Mouse (Mus musculus) liver, embryonic 16.5 days (tissue): ENCODE results near the gene Kbtbd8. TPM values are rescaled to one million over a fixed set of nuclear protein-coding genes. Genes with fewer than 3 reads are reported as not detected.

Experiments
- ATAC-seq: fragments of 200-750 bp; cut with Nextera tagmentation; 2 replicates; pipeline ENCODE4 v1.8.0; 2017; ENCODE audit warnings: low read depth, mild to moderate bottlenecking, moderate number of reproducible peaks, moderate library complexity
- H3K27ac ChIP-seq: fragments of 300-500 bp; sonication (generic); 2 replicates; pipeline ENCODE4 v1.5.1; 2014; ENCODE audit warnings: mild to moderate bottlenecking, low read length
- H3K27me3 ChIP-seq: fragments of 300-500 bp; sonication (generic); 2 replicates; pipeline ENCODE4 v1.6.1; 2014; ENCODE audit warnings: low read depth, low read length, mixed read lengths; ENCODE audit not compliant: control insufficient read depth, insufficient read depth
- H3K36me3 ChIP-seq: fragments of 300-500 bp; sonication (generic); 2 replicates; pipeline ENCODE4 v1.6.1; 2014; ENCODE audit warnings: mild to moderate bottlenecking; ENCODE audit not compliant: control insufficient read depth, insufficient read depth
- H3K4me1 ChIP-seq: fragments of 300-500 bp; sonication (generic); 2 replicates; pipeline ENCODE4 v1.6.1; 2014; ENCODE audit warnings: low read depth, low read length, mixed read lengths; ENCODE audit not compliant: control insufficient read depth
- H3K4me2 ChIP-seq: fragments of 300-500 bp; sonication (generic); 2 replicates; pipeline ENCODE4 v1.6.1; 2014; ENCODE audit warnings: low read depth, low read length, mixed read lengths
- H3K4me3 ChIP-seq: fragments of 300-500 bp; sonication (generic); 2 replicates; pipeline ENCODE4 v1.5.1; 2014; ENCODE audit warnings: low read depth, mild to moderate bottlenecking, low read length
- H3K9ac ChIP-seq: fragments of 300-500 bp; sonication (generic); 2 replicates; pipeline ENCODE4 v1.6.1; 2014; ENCODE audit warnings: low read depth, low read length
- H3K9me3 ChIP-seq: fragments of 300-500 bp; sonication (generic); replicated peaks from 2 replicates; pipeline ENCODE4 v1.6.1; 2016; ENCODE audit warnings: low read length; ENCODE audit not compliant: control insufficient read depth
- WGBS: fragments of 180-500 bp; shearing (Covaris S2); extraction: QIAGEN DNeasy Blood & Tissue Kit; methylation state at CpG from one replicate; pipeline ENCODE4 v1.1.7; 2014; ENCODE audit not compliant: insufficient replicate concordance; 5-methylcytosine and 5-hydroxymethylcytosine counted together
- polyA plus RNA-seq: library from polyadenylated mRNA; unstranded; fragments of >200 nt; fragmentation: Nextera tagmentation; extraction: Ambion mirVana; gene quantifications from 2 replicates; pipeline ENCODE4 v1.2.1, GENCODE M21; 2015

Gene Kbtbd8
- polyA plus RNA-seq, 1 experiment from 2014 or later: 3.1 TPM

GRCm38 (mm10) chr6:95163965-95164364 lies 46.9 kb downstream of the Kbtbd8 start:
- Histone ChIP-seq H3K27me3 (no peaks in the 10 kb centered on the region), H3K27ac (no peak overlapping the region), H3K4me3 (no peak overlapping the region), H3K4me2 (no peak overlapping the region), H3K9ac (no peak overlapping the region), H3K9me3 (no peaks in the 10 kb centered on the region), H3K4me1 (no peaks in the 10 kb centered on the region), H3K36me3 (no peaks in the 10 kb centered on the region)
- WGBS: 36% methylated on average over 4 of the region's 4 CpGs
- no peak for ATAC-seq

- no peak overlapping the region for H3K9ac ChIP-seq
- no peaks in the 10 kb centered on the region for H3K4me1 ChIP-seq
- no peak overlapping the region for H3K27ac ChIP-seq
- H3K4me2 ChIP-seq: no peak overlapping the region
- no peaks in the 10 kb centered on the region for H3K9me3 ChIP-seq
- H3K4me3 ChIP-seq: no peak overlapping the region
- no peak for ATAC-seq
- H3K36me3 ChIP-seq: no peaks in the 10 kb centered on the region
- no peaks in the 10 kb centered on the region for H3K27me3 ChIP-seq
Observed at GRCm38 (mm10) chr6:95165630-95166029, 48.6 kb downstream of the Kbtbd8 start.

DNA sequence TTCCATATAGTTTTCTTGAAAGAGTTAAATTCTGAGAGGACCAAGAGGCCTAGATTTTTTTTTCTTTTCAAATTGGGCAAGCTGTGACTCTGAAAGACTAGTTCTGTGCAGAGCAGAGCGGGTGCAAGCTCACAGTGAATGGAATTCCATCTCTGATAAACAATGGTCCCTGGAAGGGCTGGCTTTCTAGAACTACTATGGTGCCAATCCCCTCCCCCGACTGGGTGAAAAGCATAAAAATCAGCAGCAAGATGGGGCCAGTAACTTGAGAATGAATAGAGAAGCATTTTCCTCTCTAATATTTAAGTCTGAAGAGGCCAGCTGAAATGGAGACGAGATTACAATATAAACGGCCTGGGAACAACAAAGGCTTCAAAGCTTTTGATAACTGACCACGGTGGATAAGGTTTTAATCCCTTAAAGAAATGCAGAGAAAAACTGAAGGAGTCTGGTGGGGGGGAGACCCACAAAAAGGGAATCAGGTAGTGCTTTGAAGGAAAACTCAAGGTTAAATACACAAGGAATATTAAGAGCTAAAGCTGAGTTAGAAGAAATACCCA lies 50.7 kb downstream of the Kbtbd8 start:
- no peaks in the 10 kb centered on the region for H3K27me3 ChIP-seq
- no peak for ATAC-seq
- H3K36me3 ChIP-seq: no peaks in the 10 kb centered on the region
- 36% methylated on average over 5 of the region's 5 CpGs for WGBS
- H3K4me2 ChIP-seq: no peak overlapping the region
- no peak overlapping the region for H3K4me3 ChIP-seq
- H3K4me1 ChIP-seq: no peaks in the 10 kb centered on the region
- H3K9me3 ChIP-seq: no peaks in the 10 kb centered on the region
- H3K27ac ChIP-seq: no peak overlapping the region
- H3K9ac ChIP-seq: no peak overlapping the region

- Histone ChIP-seq H3K27me3 (no peaks in the 10 kb centered on the region), H3K36me3 (no peaks in the 10 kb centered on the region), H3K9ac (no peak overlapping the region), H3K4me3 (no peak overlapping the region), H3K4me2 (no peak overlapping the region), H3K9me3 (no peaks in the 10 kb centered on the region), H3K27ac (no peak overlapping the region), H3K4me1 (no peaks in the 10 kb centered on the region)
- ATAC-seq: no peak
- 41% methylated on average over 6 of the region's 6 CpGs for WGBS
Observed at GRCm38 (mm10) chr6:95169411-95169810, 52.4 kb downstream of the Kbtbd8 start.

- no peak overlapping the region for H3K27ac ChIP-seq
- WGBS: 64% methylated on average over 9 of the region's 9 CpGs
- no peaks in the 10 kb centered on the region for H3K4me1 ChIP-seq
- no peaks in the 10 kb centered on the region for H3K36me3 ChIP-seq
- H3K9me3 ChIP-seq: no peaks in the 10 kb centered on the region
- H3K9ac ChIP-seq: no peak overlapping the region
- no peaks in the 10 kb centered on the region for H3K27me3 ChIP-seq
- no peak for ATAC-seq
- no peak overlapping the region for H3K4me3 ChIP-seq
- no peak overlapping the region for H3K4me2 ChIP-seq
Observed at GRCm38 (mm10) chr6:95174311-95175143, 57.5 kb downstream of the Kbtbd8 start.

Other genes with a start within 250 kb of the Kbtbd8 start
- gene Gm10234, start 204.9 kb downstream of the Kbtbd8 start, polyA plus RNA-seq: not detected in 2 replicates